In the genomic region with DNA sequence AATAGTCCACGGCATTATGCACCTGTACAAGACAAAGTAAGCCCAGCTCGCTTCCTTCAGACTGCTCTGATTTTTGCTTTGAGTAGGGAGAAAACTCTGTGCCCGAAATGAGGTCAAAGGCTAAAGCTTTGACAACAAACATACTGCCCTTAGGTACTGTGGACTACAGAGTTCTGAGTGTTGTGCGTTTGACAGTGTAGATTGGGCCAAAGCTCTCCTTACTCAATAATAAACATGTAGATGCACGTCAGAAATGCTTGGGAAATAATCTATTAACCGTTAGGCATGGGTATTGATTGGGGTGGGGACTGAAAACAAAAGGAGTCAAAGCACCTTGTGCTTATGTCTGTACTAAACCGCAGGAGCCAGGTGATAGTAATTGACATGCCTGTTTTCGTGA, we compare ENCODE assay signal across 33 mouse cellular contexts.
"Had no signal": no experiment of that assay in that cellular context is flagged by ENCODE, and none has a peak within 500 bp of the region (broad histone marks: within the 10 kb centered on the region; RNA-seq: fewer than 3 reads in every experiment).

No protein-coding gene starts in this region.

- H3K27me3 ChIP-seq: heart, embryonic 12.5 days; heart, embryonic 13.5 days; heart, embryonic 15.5 days; hindbrain, embryonic 12.5 days; hindbrain, embryonic 13.5 days; hindbrain, embryonic 15.5 days; intestine, embryonic 15.5 days; kidney, embryonic 15.5 days had no signal

- H3K4me3 ChIP-seq: heart, adult 2 months; heart, embryonic 10.5 days; heart, embryonic 12.5 days; heart, embryonic 13.5 days; heart, embryonic 15.5 days; hindbrain, embryonic 10.5 days; hindbrain, embryonic 12.5 days; hindbrain, embryonic 13.5 days; hindbrain, embryonic 15.5 days; intestine, embryonic 15.5 days; kidney, embryonic 15.5 days; layer of hippocampus, adult 2 months had no signal

- H3K4me2 ChIP-seq: heart, embryonic 11.5 days; heart, embryonic 12.5 days; heart, embryonic 13.5 days; heart, embryonic 15.5 days; hindbrain, embryonic 12.5 days; hindbrain, embryonic 13.5 days; hindbrain, embryonic 14.5 days; hindbrain, embryonic 15.5 days; intestine, embryonic 15.5 days; kidney, embryonic 15.5 days had no signal

- H3K9ac ChIP-seq: heart, embryonic 12.5 days; heart, embryonic 13.5 days; heart, embryonic 15.5 days; hindbrain, embryonic 12.5 days; hindbrain, embryonic 13.5 days; hindbrain, embryonic 14.5 days; hindbrain, embryonic 15.5 days; intestine, embryonic 15.5 days; kidney, embryonic 15.5 days had no signal

- DNase-seq: heart, adult 18-20 months; heart, adult 2 months; heart, postnatal 10 days; heart, postnatal 14 days; heart, postnatal 36 days; heart, postnatal 4 days; kidney, adult 11 months; kidney, adult 18-20 months; kidney, adult 9 months; kidney, postnatal 10 days; kidney, postnatal 14 days; kidney, postnatal 25 days; layer of hippocampus, adult 9-11 months; layer of hippocampus, postnatal 36 days had no signal

- H3K9me3 ChIP-seq: heart, embryonic 10.5 days; heart, embryonic 12.5 days; heart, embryonic 13.5 days; heart, embryonic 15.5 days; hindbrain, embryonic 10.5 days; hindbrain, embryonic 12.5 days; hindbrain, embryonic 13.5 days; hindbrain, embryonic 15.5 days; intestine, embryonic 15.5 days; kidney, embryonic 15.5 days had no signal

- H3K27ac ChIP-seq: heart, adult 2 months; heart, embryonic 10.5 days; heart, embryonic 13.5 days; heart, embryonic 15.5 days; hindbrain, embryonic 10.5 days; hindbrain, embryonic 12.5 days; hindbrain, embryonic 13.5 days; hindbrain, embryonic 14.5 days; hindbrain, embryonic 15.5 days; hindbrain, postnatal 0 days; intestine, embryonic 15.5 days; kidney, embryonic 15.5 days; kidney, postnatal 0 days; layer of hippocampus, adult 2 months had no signal

- ATAC-seq: hindbrain, embryonic 16.5 days; hindbrain, postnatal 0 days; inflammation-experienced regulatory T-cells, adult 6 months; intestine, embryonic 15.5 days; intestine, embryonic 16.5 days; intestine, postnatal 0 days had no signal
